Mouse (Mus musculus) MEL (cell line): ENCODE results near the gene Cdh5. TPM values are rescaled to one million over a fixed set of nuclear protein-coding genes. Genes with fewer than 3 reads are reported as not detected.
"Not testable (repeated sequence)": the region's sequence is repeated elsewhere in the genome, so short reads cannot be mapped to it uniquely, and the experiment has no call there.

Experiments
- DNase-seq: peaks from one replicate; pipeline ENCODE4 v3.0.0; 2011; ENCODE audit warnings: low read depth, low spot score
- H3K27ac ChIP-seq: 2 replicates; pipeline ENCODE4 v1.5.1; 2012; ENCODE audit warnings: low read depth, mild to moderate bottlenecking, control low read depth, low read length, moderate library complexity; ENCODE audit not compliant: control insufficient read depth
- H3K27me3 ChIP-seq, 2 experiments: fragments of 150-350 bp in 1 of 2; sonication (generic) in 1 of 2; 2 replicates each; pipeline ENCODE4 v1.6.1; 2012; ENCODE audit warnings: low read length in 2 of 2, mild to moderate bottlenecking in 2 of 2, improper control_type of control experiment in 1 of 2, moderate library complexity in 1 of 2; ENCODE audit not compliant: insufficient read depth in 2 of 2, control insufficient read depth in 1 of 2
- H3K36me3 ChIP-seq, 2 experiments: 2 replicates each; pipeline ENCODE4 v1.6.1; 2012 to 2014; ENCODE audit warnings: low read length in 2 of 2, improper control_type of control experiment in 1 of 2, inconsistent platforms in 1 of 2, mild to moderate bottlenecking in 1 of 2; ENCODE audit not compliant: insufficient read depth in 2 of 2, control insufficient read depth in 1 of 2
- H3K4me1 ChIP-seq, 2 experiments: fragments of 150-350 bp in 1 of 2; sonication (generic) in 1 of 2; 2 replicates each; pipeline ENCODE4 v1.6.1; 2012; ENCODE audit warnings: low read length in 2 of 2, improper control_type of control experiment in 1 of 2, mild to moderate bottlenecking in 1 of 2; ENCODE audit not compliant: insufficient read depth in 2 of 2, control insufficient read depth in 1 of 2
- H3K4me3 ChIP-seq, 2 experiments: fragments of 150-350 bp in 1 of 2; sonication (generic) in 1 of 2; 2 replicates each; pipeline ENCODE4 v1.5.1; 2012; ENCODE audit warnings: low read depth in 2 of 2, low read length in 2 of 2, mild to moderate bottlenecking in 2 of 2, moderate library complexity in 2 of 2, control low read depth in 1 of 2, improper control_type of control experiment in 1 of 2; ENCODE audit not compliant: control insufficient read depth in 1 of 2, insufficient read depth in 1 of 2
- H3K79me2 ChIP-seq: 2 replicates; pipeline ENCODE4 v1.6.1; 2012; ENCODE audit warnings: mild to moderate bottlenecking, low read length, moderate library complexity; ENCODE audit not compliant: control insufficient read depth, poor library complexity, insufficient read depth
- H3K9ac ChIP-seq: 2 replicates; pipeline ENCODE4 v1.6.1; 2012; ENCODE audit warnings: low read depth, mild to moderate bottlenecking, control low read depth, low read length, moderate library complexity; ENCODE audit not compliant: control insufficient read depth, poor library complexity, severe bottlenecking
- H3K9me3 ChIP-seq: fragments of 150-350 bp; sonication (generic); replicated peaks from 2 replicates; pipeline ENCODE4 v1.6.1; 2012; ENCODE audit warnings: mild to moderate bottlenecking, low read length, improper control_type of control experiment, moderate library complexity; ENCODE audit not compliant: insufficient read depth
- CHD1 ChIP-seq: IDR thresholded peaks from 2 replicates; pipeline ENCODE4 v1.6.1; 2012; ENCODE audit warnings: low read depth, mild to moderate bottlenecking, inconsistent platforms, low read length, improper control_type of control experiment
- CHD2 ChIP-seq: IDR thresholded peaks from 2 replicates; pipeline ENCODE4 v1.6.1; 2011; ENCODE audit warnings: low read length, improper control_type of control experiment
- CTCF ChIP-seq, 3 experiments: IDR thresholded peaks in 2 of 3; conservative IDR thresholded peaks in 1 of 3; 2 replicates each; pipeline ENCODE4 v1.5.1; 2011 to 2012; ENCODE audit warnings: low read length in 3 of 3, low read depth in 2 of 3, mild to moderate bottlenecking in 2 of 3, improper control_type of control experiment in 1 of 3, inconsistent platforms in 1 of 3, mixed read lengths in 1 of 3, moderate library complexity in 1 of 3; ENCODE audit not compliant: control insufficient read depth in 1 of 3, insufficient read depth in 1 of 3, poor library complexity in 1 of 3, severe bottlenecking in 1 of 3
- E2F4 ChIP-seq: IDR thresholded peaks from 2 replicates; pipeline ENCODE4 v1.6.1; 2011; ENCODE audit warnings: low read depth, low read length, improper control_type of control experiment, borderline replicate concordance
- ETS1 ChIP-seq: IDR thresholded peaks from 2 replicates; pipeline ENCODE4 v1.6.1; 2012; ENCODE audit warnings: low read depth, mild to moderate bottlenecking, inconsistent platforms, low read length, improper control_type of control experiment, moderate library complexity
- HCFC1 ChIP-seq: IDR thresholded peaks from 2 replicates; pipeline ENCODE4 v1.6.1; 2012; ENCODE audit warnings: low read depth, mild to moderate bottlenecking, inconsistent platforms, low read length, improper control_type of control experiment, moderate library complexity
- JUND ChIP-seq: IDR thresholded peaks from 2 replicates; pipeline ENCODE4 v1.6.1; 2011; ENCODE audit warnings: low read depth, mild to moderate bottlenecking, improper control_type of control experiment, low read length
- MAFK ChIP-seq: IDR thresholded peaks from 2 replicates; pipeline ENCODE4 v1.6.1; 2011; ENCODE audit warnings: low read depth, mild to moderate bottlenecking, low read length, improper control_type of control experiment, borderline replicate concordance
- MAX ChIP-seq: IDR thresholded peaks from 2 replicates; pipeline ENCODE4 v1.6.1; 2011; ENCODE audit warnings: low read length, improper control_type of control experiment
- MXI1 ChIP-seq: IDR thresholded peaks from 2 replicates; pipeline ENCODE4 v1.6.1; 2011; ENCODE audit warnings: mild to moderate bottlenecking, low read depth, low read length, improper control_type of control experiment
- MYB ChIP-seq: IDR thresholded peaks from 2 replicates; pipeline ENCODE4 v1.6.1; 2011; ENCODE audit warnings: mild to moderate bottlenecking, low read depth, low read length, improper control_type of control experiment
- MYC ChIP-seq: IDR thresholded peaks from 2 replicates; pipeline ENCODE4 v1.6.1; 2011; ENCODE audit warnings: low read depth, mild to moderate bottlenecking, low read length, improper control_type of control experiment, moderate library complexity
- RAD21 ChIP-seq: IDR thresholded peaks from 2 replicates; pipeline ENCODE4 v1.6.1; 2011; ENCODE audit warnings: mild to moderate bottlenecking, low read depth, low read length, improper control_type of control experiment
- RCOR1 ChIP-seq: IDR thresholded peaks from 2 replicates; pipeline ENCODE4 v1.6.1; 2012; ENCODE audit warnings: low read depth, mild to moderate bottlenecking, inconsistent platforms, low read length, improper control_type of control experiment
- SIN3A ChIP-seq: IDR thresholded peaks from 2 replicates; pipeline ENCODE4 v1.6.1; 2012; ENCODE audit warnings: low read length, improper control_type of control experiment, inconsistent platforms
- SMC3 ChIP-seq: IDR thresholded peaks from 2 replicates; pipeline ENCODE4 v1.6.1; 2011; ENCODE audit warnings: low read depth, low read length, improper control_type of control experiment
- TBP ChIP-seq: IDR thresholded peaks from 2 replicates; pipeline ENCODE4 v1.8.0; 2011; ENCODE audit warnings: low read depth, low read length, improper control_type of control experiment
- UBTF ChIP-seq: IDR thresholded peaks from 2 replicates; pipeline ENCODE4 v1.6.1; 2012; ENCODE audit warnings: low read depth, mild to moderate bottlenecking, inconsistent platforms, low read length, improper control_type of control experiment, moderate library complexity, borderline replicate concordance; ENCODE audit not compliant: insufficient read depth
- ZC3H11A ChIP-seq: IDR thresholded peaks from 2 replicates; pipeline ENCODE4 v1.6.1; 2012; ENCODE audit warnings: low read depth, mild to moderate bottlenecking, inconsistent platforms, low read length, improper control_type of control experiment
- ZKSCAN1 ChIP-seq: IDR thresholded peaks from 2 replicates; pipeline ENCODE4 v1.6.1; 2012; ENCODE audit warnings: low read depth, mild to moderate bottlenecking, inconsistent platforms, low read length, improper control_type of control experiment, moderate library complexity
- ZMIZ1 ChIP-seq: IDR thresholded peaks from 2 replicates; pipeline ENCODE4 v1.6.1; 2012; ENCODE audit warnings: low read depth, mild to moderate bottlenecking, inconsistent platforms, low read length, improper control_type of control experiment, moderate library complexity
- ZNF384 ChIP-seq: IDR thresholded peaks from 2 replicates; pipeline ENCODE4 v1.6.1; 2012; ENCODE audit warnings: low read depth, mild to moderate bottlenecking, inconsistent platforms, low read length, improper control_type of control experiment
- polyA plus RNA-seq, 2 experiments: library from polyadenylated mRNA; stranded (reverse) in 1 of 2; unstranded in 1 of 2; fragments of >175 nt in 1 of 2; fragments of >200 nt in 1 of 2; gene quantifications; 2 replicates each; pipeline versions ENCODE4 v1.2.1 to v1.2.4; 2012; ENCODE audit warnings: low replicate concordance in 2 of 2, low read depth in 1 of 2; ENCODE audit not compliant: insufficient read length in 2 of 2, insufficient read depth in 1 of 2, missing spikeins in 1 of 2
- total RNA-seq: library from RNA; depleted of rRNA; stranded (reverse); fragments of 300-350 nt; gene quantifications from 2 replicates; pipeline ENCODE4 v1.2.3, GENCODE M21; 2012

The Cdh5 gene
- total and polyA plus RNA-seq, 3 experiments, result not detected

DNA sequence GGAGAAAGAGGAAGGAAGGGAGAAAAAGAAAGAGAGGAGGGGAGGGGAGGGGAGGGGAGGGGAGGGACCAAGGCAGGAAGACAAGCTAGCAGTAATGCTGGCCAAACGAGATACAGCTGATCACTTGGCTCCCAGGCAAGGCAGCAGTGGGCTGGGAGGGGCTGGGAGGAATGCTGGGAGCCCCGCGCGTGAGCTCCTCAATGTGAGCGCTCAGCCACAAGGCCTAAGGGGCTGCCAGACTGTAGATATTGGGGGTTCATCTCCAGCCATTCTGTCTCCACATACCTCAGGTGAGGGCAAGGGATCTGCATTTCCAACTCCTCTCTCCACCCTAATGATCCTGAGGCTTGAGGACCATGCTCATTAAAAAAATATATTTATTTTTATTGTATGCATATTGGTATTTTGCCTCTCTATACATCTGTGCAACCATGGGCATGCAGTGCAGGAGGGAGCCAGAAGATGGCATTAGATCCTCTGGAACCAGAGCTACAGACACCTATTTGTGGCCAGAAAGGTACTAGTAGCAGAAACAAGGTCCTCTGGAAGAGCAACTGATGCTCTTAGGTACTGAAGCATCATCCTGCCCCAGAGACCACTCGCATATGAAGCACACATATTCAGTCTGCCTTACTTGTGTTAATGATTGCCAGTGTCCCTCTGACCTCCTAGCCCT, 2.6 kb upstream of the Cdh5 start:
- no peak overlapping the region for H3K9ac ChIP-seq
- no peak overlapping the region for H3K4me3 ChIP-seq
- no peaks in the 10 kb centered on the region for H3K9me3 ChIP-seq
- H3K79me2 ChIP-seq, result no peaks in the 10 kb centered on the region
- DNase-seq, result no peak
- H3K27me3 ChIP-seq, result no peaks in the 10 kb centered on the region
- TF ChIP-seq UBTF (no peak), SMC3 (no peak), ZC3H11A (no peak), ZKSCAN1 (no peak), CHD2 (no peak), ETS1 (no peak), TBP (no peak), JUND (no peak), MXI1 (no peak)
- TF ChIP-seq, all 39 proteins: peak for 0
- H3K4me1 ChIP-seq, result no peaks in the 10 kb centered on the region
- H3K36me3 ChIP-seq, result no peaks in the 10 kb centered on the region
- no peak overlapping the region for H3K27ac ChIP-seq

DNA sequence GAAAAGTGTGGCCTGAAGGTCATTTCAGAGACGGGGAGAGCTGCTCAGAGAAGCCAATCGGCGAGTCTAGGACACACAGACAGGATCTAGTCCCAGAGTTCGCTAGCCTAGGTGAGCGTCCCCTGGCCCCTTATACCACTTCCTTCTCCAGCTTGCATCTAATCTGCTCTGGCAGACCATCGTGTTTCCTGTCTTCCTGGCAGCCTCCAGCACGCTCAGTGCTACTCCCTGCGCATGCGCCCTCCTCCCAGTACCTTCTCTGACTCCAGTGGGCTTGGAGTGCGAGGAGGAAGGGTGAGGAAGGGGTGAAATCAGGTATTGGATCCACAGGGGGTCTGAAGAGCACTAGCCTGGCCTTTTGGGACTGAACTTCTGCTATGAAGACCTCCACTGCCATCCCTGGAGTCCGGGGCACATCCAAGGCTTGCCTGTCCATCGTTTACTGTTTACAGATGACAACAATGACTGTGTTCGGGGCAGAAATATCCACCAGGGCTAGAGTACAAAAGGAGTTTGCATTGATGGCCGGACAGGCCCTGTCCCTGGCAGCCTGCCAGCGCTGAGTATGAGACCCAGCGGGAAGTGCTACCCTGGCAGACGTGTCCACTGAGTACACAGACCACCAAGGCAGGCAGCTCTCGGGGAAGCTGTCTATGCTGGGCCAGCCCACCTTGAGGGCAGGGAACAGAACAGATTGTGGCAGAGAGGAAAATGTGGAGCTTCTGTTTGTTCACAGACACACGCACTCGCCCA, 1.9 kb upstream of the Cdh5 start:
- no peaks in the 10 kb centered on the region for H3K9me3 ChIP-seq
- no peak overlapping the region for H3K27ac ChIP-seq
- DNase-seq, result no peak
- H3K4me3 ChIP-seq, result no peak overlapping the region
- H3K79me2 ChIP-seq, result no peaks in the 10 kb centered on the region
- H3K9ac ChIP-seq, result no peak overlapping the region
- TF ChIP-seq MAFK, result no peak
- TF ChIP-seq MYC, result no peak
- TF ChIP-seq SIN3A, result no peak
- no peak for TF ChIP-seq ZNF384
- no peak for TF ChIP-seq ZMIZ1
- no peak for TF ChIP-seq MXI1
- TF ChIP-seq TBP, result no peak
- TF ChIP-seq RAD21, result no peak
- TF ChIP-seq CHD1, result no peak
- TF ChIP-seq CTCF (IDR thresholded peaks at IDR 0.05 in 2 of 3, conservative IDR thresholded peaks at IDR 0.05 in 1 of 3; ENCODE audit: control insufficient read depth in 1 of 3, insufficient read depth in 1 of 3, low read depth in 2 of 3, low read length in 3 of 3, poor library complexity in 1 of 3, severe bottlenecking in 1 of 3), result no peak
- TF ChIP-seq MAX, result no peak
- TF ChIP-seq E2F4, result no peak
- TF ChIP-seq ZKSCAN1, result no peak
- no peak for TF ChIP-seq MYB
- TF ChIP-seq HCFC1, result no peak
- TF ChIP-seq CHD2, result no peak
- no peak for TF ChIP-seq RCOR1
- H3K27me3 ChIP-seq, result no peaks in the 10 kb centered on the region
- no peaks in the 10 kb centered on the region for H3K4me1 ChIP-seq
- no peaks in the 10 kb centered on the region for H3K36me3 ChIP-seq

DNA sequence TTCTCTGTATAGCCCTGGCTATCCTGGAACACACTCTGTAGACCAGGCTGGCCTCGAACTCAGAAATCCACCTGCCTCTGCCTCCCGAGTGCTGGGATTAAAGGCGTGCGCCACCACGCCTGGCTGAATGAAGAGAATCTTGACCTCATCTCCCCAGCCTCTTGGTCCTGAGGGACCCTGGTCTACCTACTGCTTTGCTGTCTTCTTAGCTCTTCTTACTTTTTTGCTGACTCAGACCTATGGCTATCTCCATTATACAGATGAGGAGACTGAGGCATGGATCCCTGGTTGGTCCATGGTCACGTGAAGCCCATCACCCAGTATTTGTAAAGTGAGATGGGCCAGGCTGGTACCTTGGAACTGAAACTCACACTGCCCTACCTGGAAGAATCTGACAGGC, 701 bp upstream of the Cdh5 start:
- H3K27me3 ChIP-seq, H3K9me3 ChIP-seq, H3K27ac ChIP-seq, H3K4me3 ChIP-seq, H3K79me2 ChIP-seq, H3K4me1 ChIP-seq, H3K36me3 ChIP-seq, DNase-seq, H3K9ac ChIP-seq: not testable (repeated sequence)
